13 mouse cellular contexts compared by ENCODE assay signal in the genomic region with DNA sequence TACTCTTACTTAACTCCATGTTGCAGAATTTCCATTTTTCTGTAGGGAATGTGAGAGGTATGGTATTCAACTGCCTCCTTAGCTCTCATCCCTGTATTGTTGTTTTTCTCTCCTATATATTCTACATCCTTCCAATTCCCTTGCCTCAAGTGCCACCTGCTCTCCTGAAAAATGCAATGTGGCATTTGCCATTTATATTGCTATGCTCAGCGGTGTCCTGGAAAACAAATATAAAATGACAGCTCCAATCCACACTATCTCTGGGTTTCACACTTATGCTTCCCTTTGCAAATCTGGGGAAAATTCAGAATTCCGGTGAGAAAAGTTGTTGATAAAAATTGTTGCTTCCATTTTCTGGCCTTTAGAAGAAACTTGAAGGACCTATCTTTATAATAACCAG.
"Had no signal": no experiment of that assay in that cellular context is flagged by ENCODE, and none has a peak within 500 bp of the region (broad histone marks: within the 10 kb centered on the region; RNA-seq: fewer than 3 reads in every experiment).

No protein-coding gene starts in this region.

- DNase-seq: kidney, adult 11 months; kidney, adult 8-10 months; kidney, postnatal 10 days; kidney, postnatal 36 days; layer of hippocampus, postnatal 36 days; left cerebral cortex, postnatal 4 days; liver, postnatal 0 days; lung, embryonic 14.5 days; thymus, adult 2 months; thymus, postnatal 14 days; thymus, postnatal 4 days had no signal

- ATAC-seq: liver, postnatal 0 days; lung, postnatal 0 days; midbrain, embryonic 15.5 days had no signal
